Mouse (Mus musculus) left cerebral cortex, postnatal 36 days (tissue): ENCODE data around the gene Plvap. TPM values are rescaled to one million over a fixed set of nuclear protein-coding genes. Genes with fewer than 3 reads are reported as not detected.

ENCODE experiments used
- DNase-seq, 2 experiments: peaks; one replicate each; pipeline ENCODE4 v3.0.0; 2021 to 2022; ENCODE audit warnings: low spot score in 2 of 2, mixed read lengths in 1 of 2
- intact Hi-C: fragments of 180-260 bp; cut with DNase I; formaldehyde crosslinking; loops from one replicate; pipeline ENCODE4 v1.15.1; 2025
- total RNA-seq, 2 experiments: library from RNA; stranded (reverse); gene quantifications; 2 replicates each; pipeline ENCODE4 v1.2.3; 2021

Plvap gene
- total RNA-seq, 2 experiments from 2014 or later, result 7.4 to 9.4 TPM

- intact Hi-C loops, result loop anchor here (5.0 kb wide), 1 partner anchor 35 kb away; no protein-coding TSS in a partner anchor
- DNase-seq, result no peak
These were observed 14.4 kb downstream of the Plvap start for GRCm38 (mm10) chr8:71497077-71497645.

GRCm38 (mm10) chr8:71496481-71496880 lies 15.1 kb downstream of the Plvap start:
- intact Hi-C loops, result loop anchor here (5.0 kb wide), 1 partner anchor 36 kb away; no protein-coding TSS in a partner anchor
- peak in 1 of 2 experiments; percentile 37 for DNase-seq

- no peak for DNase-seq
- intact Hi-C loops, result loop anchor here (2.0 to 5.0 kb wide), 2 partner anchors 25 to 36 kb away; no protein-coding TSS in a partner anchor
These were observed 15.7 kb downstream of the Plvap start for GRCm38 (mm10) chr8:71495811-71496210.

- intact Hi-C loops, result loop anchor here (2.0 to 5.0 kb wide), 2 partner anchors 26 to 37 kb away; no protein-coding TSS in a partner anchor
- DNase-seq, result peak; percentile 70 to 75
These were observed 16.5 kb downstream of the Plvap start for GRCm38 (mm10) chr8:71495039-71495438.

- intact Hi-C loops, result loop anchor here (1.0 kb wide), 1 partner anchor 19 kb away; no protein-coding TSS in a partner anchor
- peak; percentile 78 to 88 for DNase-seq
These were observed 23.1 kb downstream of the Plvap start for GRCm38 (mm10) chr8:71488454-71488853.

- peak; percentile 78 to 81 for DNase-seq
- intact Hi-C loops, result loop anchor here (1.0 kb wide), 1 partner anchor 19 kb away; no protein-coding TSS in a partner anchor
These were observed 23.7 kb downstream of the Plvap start, which contains the start of gene Gtpbp3 for GRCm38 (mm10) chr8:71487691-71488445. Gene Gtpbp3, plus strand, starts transcription at chr8:71488103.

- intact Hi-C loops, result no loop called here
These were observed 25.4 kb downstream of the Plvap start for GRCm38 (mm10) chr8:71486136-71486529.

GRCm38 (mm10) chr8:71485142-71486135 lies 26.1 kb downstream of the Plvap start, which contains the start of gene Ano8:
Gene Ano8, minus strand, starts transcription at chr8:71485963.
- DNase-seq, result peak; percentile 87 to 91
- intact Hi-C loops, result no loop called here

More at GRCm38 (mm10) chr8:71486136-71486529, 25.4 kb downstream of the Plvap start:
- DNase-seq, result no peak

GRCm38 (mm10) chr8:71484736-71485135 lies 26.8 kb downstream of the Plvap start:
- DNase-seq, result no peak

GRCm38 (mm10) chr8:71483932-71484331 lies 27.6 kb downstream of the Plvap start:
- intact Hi-C loops, result no loop called here
- DNase-seq, result no peak

More at GRCm38 (mm10) chr8:71484736-71485135, 26.8 kb downstream of the Plvap start:
- intact Hi-C loops, result no loop called here

- no peak for DNase-seq
- intact Hi-C loops, result no loop called here
These were observed 32.6 kb downstream of the Plvap start for GRCm38 (mm10) chr8:71478943-71479342.

- intact Hi-C loops, result no loop called here
- no peak for DNase-seq
These were observed 34.2 kb downstream of the Plvap start for GRCm38 (mm10) chr8:71477196-71477845.

- intact Hi-C loops, result no loop called here
- peak; percentile 82 to 90 for DNase-seq
These were observed 35.2 kb downstream of the Plvap start for GRCm38 (mm10) chr8:71476099-71476940.

GRCm38 (mm10) chr8:71475702-71476075 lies 35.9 kb downstream of the Plvap start:
- intact Hi-C loops, result no loop called here
- DNase-seq, result no peak

- no peak for DNase-seq
- intact Hi-C loops, result no loop called here
These were observed 36.5 kb downstream of the Plvap start for GRCm38 (mm10) chr8:71474785-71475701.

GRCm38 (mm10) chr8:71474344-71474743 lies 37.2 kb downstream of the Plvap start:
- no peak for DNase-seq
- intact Hi-C loops, result no loop called here
